Mouse (Mus musculus) kidney, adult 11 months (tissue): ENCODE results near the gene Srgn.
"Not testable (repeated sequence)": the region's sequence is repeated elsewhere in the genome, so short reads cannot be mapped to it uniquely, and the experiment has no call there.

ENCODE experiments used
- DNase-seq: peaks from one replicate; pipeline ENCODE4 v3.0.0; 2022

Srgn gene

DNA sequence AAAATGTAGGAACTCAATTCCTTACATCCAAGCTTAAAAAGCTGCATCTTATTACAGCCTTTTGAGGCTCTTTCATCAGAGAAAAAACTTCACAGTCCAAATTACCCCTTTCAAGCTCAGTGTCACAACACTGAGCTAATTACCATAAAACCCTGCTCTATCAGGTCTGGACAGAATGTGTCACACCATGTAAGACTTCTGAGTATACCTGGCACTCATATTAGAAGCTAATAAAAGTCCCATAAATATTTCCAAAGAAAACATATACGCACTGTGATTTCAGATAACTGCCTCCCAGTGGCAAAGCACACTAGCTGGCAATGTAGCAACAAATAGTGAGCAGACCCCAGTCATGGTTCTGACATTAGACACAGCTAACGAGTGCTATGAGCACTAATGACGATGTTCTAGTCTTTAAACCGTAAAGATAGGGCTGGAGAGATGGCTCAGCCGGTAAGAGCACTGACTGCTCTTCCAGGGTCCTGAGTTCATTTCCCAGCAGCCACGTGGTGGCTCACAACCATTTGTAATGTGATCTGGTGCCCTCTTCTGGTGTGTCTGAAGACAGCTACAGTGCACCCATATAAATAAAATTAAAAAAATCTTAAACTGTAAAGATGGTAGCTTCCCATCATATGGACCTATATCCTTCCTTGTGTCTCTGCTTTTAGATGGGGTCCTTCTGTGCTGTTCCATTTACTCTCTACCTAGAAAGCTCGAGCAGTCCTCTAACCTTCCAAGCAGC lies 46.0 kb downstream of the Srgn start:
- DNase-seq: no peak

DNA sequence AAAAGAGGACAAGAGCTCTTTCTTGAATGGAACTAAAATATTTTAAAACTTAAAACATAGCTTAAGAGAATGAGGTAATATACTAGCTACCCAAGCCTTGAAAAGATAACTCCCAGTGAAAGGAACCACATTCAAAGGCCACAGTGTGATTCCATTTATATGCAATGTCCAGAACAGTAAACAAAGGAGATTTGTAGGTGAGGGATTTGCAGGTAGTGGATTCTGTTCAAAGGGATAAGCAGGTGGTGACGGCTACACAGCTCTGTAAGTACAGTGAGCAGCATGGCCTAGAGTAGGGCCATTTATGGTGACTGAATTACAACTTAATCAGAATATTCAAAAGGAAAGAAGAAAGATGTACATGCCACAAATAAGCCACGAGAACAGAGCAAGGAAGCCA lies 50.3 kb downstream of the Srgn start:
- DNase-seq: no peak

DNA sequence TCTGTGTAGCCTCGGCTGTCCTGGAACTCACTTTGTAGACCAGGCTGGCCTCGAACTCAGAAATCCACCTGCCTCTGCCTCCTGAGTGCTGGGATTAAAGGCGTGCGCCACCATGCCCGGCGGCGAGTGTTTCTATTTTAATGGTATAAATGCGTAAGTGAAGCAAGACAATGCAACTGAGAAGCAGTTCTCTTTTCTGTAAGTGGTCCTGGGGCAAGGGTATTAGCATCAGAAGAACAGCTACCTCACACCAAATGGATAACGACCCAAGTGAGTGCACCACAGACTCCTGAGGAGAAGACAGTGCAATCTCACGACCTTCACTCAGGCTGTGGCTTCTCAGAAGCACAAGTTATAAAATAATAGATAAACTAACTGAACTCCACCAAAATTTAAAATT lies 52.3 kb downstream of the Srgn start:
- DNase-seq: no peak

DNA sequence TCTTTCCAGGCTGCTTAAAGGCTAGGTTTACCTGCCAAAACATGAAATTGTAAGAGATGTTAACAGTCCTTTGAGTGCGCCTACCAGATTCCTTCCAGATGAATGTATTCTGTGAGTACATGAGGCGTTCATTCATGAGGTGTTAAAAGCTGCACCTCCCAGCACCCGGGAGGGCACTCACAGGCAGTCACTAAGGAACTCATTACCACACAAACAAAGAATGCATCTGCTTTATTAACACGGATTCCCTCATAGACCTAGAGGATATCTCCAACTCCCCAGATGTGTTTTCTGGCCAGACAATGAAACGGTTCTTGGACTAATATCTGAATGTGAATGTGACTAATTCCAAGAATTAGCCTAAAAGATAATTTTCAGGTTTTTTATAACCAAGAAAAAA lies 56.1 kb downstream of the Srgn start:
- no peak for DNase-seq

GRCm38 (mm10) chr10:62469736-62470135 lies 57.5 kb downstream of the Srgn start:
- no peak for DNase-seq

GRCm38 (mm10) chr10:62461321-62461720 lies 65.9 kb downstream of the Srgn start:
- no peak for DNase-seq

DNA sequence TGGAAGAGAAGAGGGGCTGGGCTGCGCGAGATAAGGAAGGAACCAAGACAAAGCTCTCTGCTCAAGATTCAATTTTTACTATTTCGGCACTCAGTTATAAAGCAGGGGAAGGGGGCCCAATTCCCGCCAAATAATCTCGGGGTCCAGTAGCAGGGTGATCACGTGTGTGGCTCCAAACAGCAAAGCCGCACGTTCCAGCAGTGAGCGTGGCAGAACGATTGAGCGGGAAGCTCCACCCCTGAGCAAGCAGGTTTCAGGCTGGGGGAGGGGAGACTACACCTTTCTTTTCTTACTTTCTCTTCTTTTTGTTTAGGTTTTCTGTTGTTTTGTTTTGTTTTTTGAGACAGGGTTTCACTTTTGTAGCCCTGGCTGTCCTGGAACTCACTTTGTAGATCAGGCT lies 75.2 kb downstream of the Srgn start:
- not testable (repeated sequence) for DNase-seq

- DNase-seq: no peak
These were observed 77.0 kb downstream of the Srgn start for GRCm38 (mm10) chr10:62450280-62450640.

- peak; percentile 87 for DNase-seq
These were observed 77.6 kb downstream of the Srgn start, which contains the start of the genes 4930507D05Rik and Supv3l1 for GRCm38 (mm10) chr10:62449364-62450279. Gene 4930507D05Rik, plus strand, starts transcription at chr10:62449489. Gene Supv3l1, minus strand, starts transcription at chr10:62449738.
